Mouse (Mus musculus) Patski (cell line): ENCODE measurements at regions not wholly inside any gene's neighbourhood (a gene's known extent, or its start where the extent isn't known, plus 50 kb on each side); places are given as distances from the start of the nearest gene placed in this dataset.

Experiments used
- ATAC-seq: fragments of 100-300 bp; one replicate; pipeline ENCODE4 v1.8.0; 2021
- CTCF ChIA-PET: fragments of 350-600 bp; sonication (Branson Sonifier 250); formaldehyde crosslinking; loops from one replicate; lab custom pipeline; 2022; ENCODE audit warnings: inconsistent platforms; lab: Charles Lee
- POLR2A ChIA-PET: fragments of 350-600 bp; sonication (Branson Sonifier 250); formaldehyde crosslinking; loops from one replicate; lab custom pipeline; 2022; ENCODE audit warnings: antibody characterized with exemption, inconsistent platforms; lab: Charles Lee
- DNase-seq: peaks from one replicate; pipeline ENCODE4 v3.0.0-alpha.2; 2011; ENCODE audit warnings: low read depth, low spot score
- H3K27me3 ChIP-seq: fragments of 371-371 bp; one replicate; pipeline ENCODE4 v1.5.1; 2021
- CTCF ChIP-seq: fragments of 100-300 bp; IDR thresholded peaks from one replicate; pipeline ENCODE4 v1.5.1; 2021
- in situ Hi-C: fragments of 300-500 bp; cut with MboI; formaldehyde crosslinking; loops from 3 replicates; pipeline ENCODE4 v1.11.1; 2018; ENCODE audit warnings: low pct_unique_long_range_greater_than_20kb, mixed read lengths

DNA sequence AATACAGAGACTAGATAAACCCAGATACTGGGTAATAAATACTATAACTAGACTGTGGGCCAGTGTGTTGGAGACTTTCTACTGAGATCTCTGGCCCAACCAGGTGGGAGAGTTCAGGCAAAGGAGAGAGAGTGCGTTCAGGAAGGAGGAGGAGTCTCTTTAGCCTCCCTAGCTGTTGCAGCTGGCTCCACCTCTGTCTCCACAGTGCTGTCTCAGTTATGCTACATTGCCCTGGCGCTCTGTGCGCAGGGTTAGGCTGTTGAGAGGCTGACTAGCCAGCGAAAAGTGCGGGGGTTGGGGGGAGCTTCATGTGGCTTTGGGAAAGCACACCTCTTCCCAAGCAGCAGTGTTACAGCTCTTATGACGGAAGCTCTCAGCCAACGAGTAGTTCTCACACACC, 104.7 kb upstream of the Syndig1 start:
- DNase-seq (no peak), ATAC-seq (no peak)
- CTCF ChIA-PET, result interaction anchor here (1.5 kb wide), 1 partner anchor 12 kb away, joined by 3 read pairs; no protein-coding TSS in a partner anchor
- no peak for TF ChIP-seq CTCF
- in situ Hi-C loops, result no loop called here
- POLR2A ChIA-PET, result no interaction called here
- H3K27me3 ChIP-seq, result no peaks in the 10 kb centered on the region

DNA sequence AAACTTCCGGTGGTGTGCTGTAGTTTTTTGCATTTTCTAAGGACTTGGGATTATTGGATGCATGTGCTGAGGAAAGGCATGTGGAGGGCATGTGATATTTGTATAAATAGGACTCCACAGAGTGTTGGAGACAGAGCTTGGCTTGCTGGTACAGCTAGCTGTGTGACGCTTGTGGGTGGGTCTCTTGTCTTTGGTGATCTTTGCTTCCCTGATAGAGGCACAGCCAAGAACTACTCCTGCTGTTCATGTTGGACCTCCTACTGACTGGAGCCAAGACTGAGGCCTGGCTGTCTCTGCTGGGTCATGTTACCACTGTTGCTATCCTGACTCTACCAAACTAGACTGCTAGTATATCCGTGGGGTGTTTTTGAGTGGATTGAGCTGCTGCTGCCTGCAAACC, 103.1 kb upstream of the Syndig1 start:
- TF ChIP-seq CTCF, result no peak
- in situ Hi-C loops, result no loop called here
- CTCF ChIA-PET, result interaction anchor here (1.5 kb wide), 1 partner anchor 14 kb away, joined by 3 read pairs; no protein-coding TSS in a partner anchor
- POLR2A ChIA-PET, result no interaction called here
- H3K27me3 ChIP-seq, result no peaks in the 10 kb centered on the region
- DNase-seq, result no peak
- no peak for ATAC-seq

DNA sequence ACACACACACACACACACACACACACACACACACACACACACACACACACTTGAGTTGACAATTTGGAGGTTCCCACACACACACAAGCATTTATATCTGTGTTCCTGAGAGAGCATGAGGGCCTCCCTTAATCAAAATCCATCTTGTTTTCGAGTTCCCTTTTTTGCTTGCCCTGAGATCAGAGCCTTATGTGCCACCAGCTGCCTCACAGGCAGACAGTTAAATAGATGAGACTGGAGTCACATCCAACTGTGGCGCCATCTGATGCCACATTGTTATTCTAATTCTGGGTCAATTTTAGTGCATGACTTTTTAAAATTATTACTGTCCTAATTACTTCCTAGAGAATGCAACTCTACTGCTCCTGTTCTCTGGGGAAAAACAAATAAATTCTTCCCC, 91.2 kb upstream of the Syndig1 start:
- ChIA-PET CTCF (no interaction called here), POLR2A (no interaction called here)
- DNase-seq (no peak), ATAC-seq (no peak)
- no peaks in the 10 kb centered on the region for H3K27me3 ChIP-seq
- in situ Hi-C loops, result no loop called here
- no peak for TF ChIP-seq CTCF

DNA sequence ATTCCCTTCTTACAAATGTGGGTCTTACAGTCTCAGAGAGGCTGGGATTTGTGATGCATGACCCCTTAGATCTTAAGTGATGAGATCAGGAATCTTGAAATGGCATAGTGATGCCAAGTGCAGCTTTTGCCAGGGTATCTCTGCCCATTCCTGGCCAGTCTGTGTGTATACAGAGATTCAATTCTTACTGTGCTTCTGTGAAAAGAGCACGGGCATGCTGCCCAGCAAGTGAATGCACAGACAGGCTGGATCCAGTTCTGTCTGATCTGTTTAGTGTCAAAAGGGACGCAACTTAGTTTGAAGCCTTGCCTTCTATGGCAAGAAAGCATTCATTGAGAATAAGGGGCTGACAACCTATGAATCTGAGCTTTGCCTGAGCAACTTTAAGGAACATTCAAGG, 89.1 kb upstream of the Syndig1 start:
- no peak for TF ChIP-seq CTCF
- no peak for DNase-seq
- no peak for ATAC-seq
- ChIA-PET POLR2A (no interaction called here), CTCF (no interaction called here)
- no peaks in the 10 kb centered on the region for H3K27me3 ChIP-seq
- in situ Hi-C loops, result no loop called here

DNA sequence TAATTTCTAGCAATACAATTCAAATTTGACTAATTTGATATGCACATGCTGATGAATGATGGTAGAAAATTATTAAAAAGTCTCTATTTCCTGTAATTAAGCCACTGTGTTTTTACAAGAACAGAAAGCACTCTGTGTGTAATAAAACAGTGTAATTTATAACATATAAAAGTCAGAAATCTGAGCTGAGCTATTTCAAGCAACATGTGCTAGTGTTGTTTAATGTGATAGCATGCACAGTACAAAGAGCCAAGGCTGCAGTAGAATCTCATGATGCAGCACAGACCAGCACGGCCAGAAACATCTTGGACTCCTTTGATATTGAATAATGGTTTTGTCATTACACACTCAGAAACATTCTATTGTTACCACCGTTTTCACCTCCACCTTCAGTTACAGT, 86.3 kb upstream of the Syndig1 start:
- CTCF ChIA-PET, result no interaction called here

DNA sequence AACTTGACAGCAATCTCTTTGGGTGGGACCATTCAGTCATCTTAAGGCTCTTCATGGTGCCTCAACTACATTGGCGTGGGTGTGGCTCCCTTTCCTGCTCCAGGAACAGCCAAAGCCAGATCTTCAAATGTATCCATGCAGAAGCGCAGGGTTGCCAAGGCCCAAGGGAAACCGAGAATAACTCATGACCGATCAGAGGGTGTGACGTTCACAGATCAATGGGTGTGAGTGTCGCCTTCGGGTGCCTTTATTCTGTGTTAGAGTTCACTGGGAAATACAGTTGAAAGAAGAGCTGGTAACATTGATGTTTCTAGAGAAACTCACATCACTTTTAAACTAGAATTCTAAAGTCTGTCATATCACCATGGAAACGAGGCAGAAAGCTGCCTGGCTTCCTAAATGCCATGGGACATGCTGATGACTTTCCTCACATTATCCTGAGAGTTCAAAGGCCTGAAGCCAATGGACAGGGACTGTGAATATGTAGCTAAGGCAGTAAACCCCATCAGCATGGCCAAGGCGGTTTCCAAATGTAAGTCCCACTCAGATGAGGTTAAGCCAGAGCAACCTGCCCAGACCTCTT, 80.7 kb upstream of the Syndig1 start:
- ChIA-PET CTCF (no interaction called here), POLR2A (no interaction called here)
- ATAC-seq (no peak), DNase-seq (no peak)
- H3K27me3 ChIP-seq, result no peaks in the 10 kb centered on the region
- in situ Hi-C loops, result no loop called here
- TF ChIP-seq CTCF, result no peak

More for the DNA sequence above, 86.3 kb upstream of the Syndig1 start:
- TF ChIP-seq CTCF, result no peak
- DNase-seq, result no peak
- no peak for ATAC-seq
- POLR2A ChIA-PET, result no interaction called here
- in situ Hi-C loops, result no loop called here
- H3K27me3 ChIP-seq, result no peaks in the 10 kb centered on the region

DNA sequence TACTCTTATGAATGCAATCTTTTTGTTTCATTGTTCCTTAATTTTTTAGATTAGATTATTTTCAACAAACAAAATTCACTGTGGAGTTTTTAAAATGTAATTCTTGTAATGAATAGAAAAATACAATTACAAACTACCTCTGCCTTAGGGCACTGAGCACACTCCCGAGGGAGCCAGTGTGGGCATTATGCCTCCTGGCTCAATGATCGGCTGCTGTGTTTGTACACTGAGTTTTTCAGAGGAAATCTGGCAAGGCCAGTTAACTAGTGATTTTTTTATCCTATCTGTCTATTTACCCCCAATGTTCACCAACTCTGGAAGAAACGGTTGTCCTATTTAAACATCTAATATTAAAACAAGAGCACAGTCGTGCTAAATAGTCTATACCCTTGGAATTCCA, 69.9 kb upstream of the Syndig1 start:
- ChIA-PET CTCF (no interaction called here), POLR2A (no interaction called here)
- no peak for DNase-seq
- no peak for TF ChIP-seq CTCF
- in situ Hi-C loops, result no loop called here
- no peak for ATAC-seq
- H3K27me3 ChIP-seq, result no peaks in the 10 kb centered on the region

DNA sequence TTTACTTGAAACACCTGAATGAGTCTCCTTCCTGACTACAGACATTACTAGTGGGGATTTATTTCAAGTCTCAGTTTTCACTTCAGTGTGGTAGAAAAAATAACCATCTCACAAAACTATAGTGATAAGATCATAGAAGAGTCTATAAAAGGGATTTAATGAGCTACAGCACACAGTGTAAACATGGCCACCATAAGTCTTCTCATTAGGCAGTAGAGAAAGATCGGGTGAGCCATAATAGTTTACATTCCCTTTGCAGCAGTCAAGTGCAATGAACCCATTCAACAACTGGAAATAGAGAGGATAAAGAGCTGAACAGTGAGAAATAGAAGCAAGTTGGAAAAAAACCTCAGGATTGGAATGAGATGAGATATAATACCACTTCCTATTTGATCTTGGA, 65.1 kb upstream of the Syndig1 start:
- in situ Hi-C loops, result no loop called here
- no peaks in the 10 kb centered on the region for H3K27me3 ChIP-seq
- CTCF ChIA-PET, result no interaction called here
- no peak for TF ChIP-seq CTCF
- POLR2A ChIA-PET, result no interaction called here
- no peak for ATAC-seq
- no peak for DNase-seq

DNA sequence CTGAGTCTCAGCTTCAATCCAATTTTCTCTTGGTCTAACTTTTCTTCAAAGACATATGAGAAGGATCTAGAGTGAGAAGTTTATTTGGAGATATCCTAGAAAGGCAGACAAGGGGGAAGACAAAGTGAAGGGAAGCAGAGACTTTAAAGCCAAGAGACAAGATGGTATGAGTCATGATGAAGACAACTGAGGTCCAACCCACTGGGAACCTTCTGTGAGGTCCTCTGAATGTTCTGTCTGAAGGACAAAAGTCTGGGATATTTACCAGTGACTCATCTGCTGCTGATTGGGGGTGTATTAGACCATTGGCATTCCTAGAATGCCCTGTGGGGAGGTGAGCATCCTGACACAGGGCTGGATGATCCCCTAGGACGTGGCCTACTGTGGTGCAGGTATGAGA, 61.0 kb upstream of the Syndig1 start:
- in situ Hi-C loops, result no loop called here
- no peaks in the 10 kb centered on the region for H3K27me3 ChIP-seq
- DNase-seq, result no peak
- POLR2A ChIA-PET, result no interaction called here
- TF ChIP-seq CTCF, result no peak
- CTCF ChIA-PET, result no interaction called here
- ATAC-seq, result no peak

DNA sequence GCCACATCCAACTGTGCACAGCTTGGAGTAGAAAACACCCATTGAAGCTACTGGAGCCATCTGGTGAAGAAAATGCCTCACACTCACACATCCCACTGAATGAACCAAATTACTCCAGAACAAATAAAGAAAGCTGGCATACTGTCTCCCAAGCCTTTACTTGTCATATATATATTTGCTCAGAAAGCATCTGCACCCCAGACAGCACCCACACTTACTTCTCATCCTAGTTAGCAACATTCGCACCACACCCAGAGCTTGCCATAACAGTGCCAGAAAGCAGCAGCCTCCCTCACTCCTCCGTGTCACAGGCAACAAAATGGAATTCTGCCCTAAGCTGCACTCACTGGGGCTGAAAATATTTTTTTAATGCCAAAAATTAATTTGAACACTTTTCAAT, 60.5 kb upstream of the Syndig1 start:
- DNase-seq, result no peak
- in situ Hi-C loops, result no loop called here
- CTCF ChIA-PET, result no interaction called here
- POLR2A ChIA-PET, result interaction anchor here (1.0 kb wide), 1 partner anchor 29 kb away, joined by 4 read pairs; no protein-coding TSS in a partner anchor
- no peaks in the 10 kb centered on the region for H3K27me3 ChIP-seq
- ATAC-seq, result no peak
- TF ChIP-seq CTCF, result no peak

DNA sequence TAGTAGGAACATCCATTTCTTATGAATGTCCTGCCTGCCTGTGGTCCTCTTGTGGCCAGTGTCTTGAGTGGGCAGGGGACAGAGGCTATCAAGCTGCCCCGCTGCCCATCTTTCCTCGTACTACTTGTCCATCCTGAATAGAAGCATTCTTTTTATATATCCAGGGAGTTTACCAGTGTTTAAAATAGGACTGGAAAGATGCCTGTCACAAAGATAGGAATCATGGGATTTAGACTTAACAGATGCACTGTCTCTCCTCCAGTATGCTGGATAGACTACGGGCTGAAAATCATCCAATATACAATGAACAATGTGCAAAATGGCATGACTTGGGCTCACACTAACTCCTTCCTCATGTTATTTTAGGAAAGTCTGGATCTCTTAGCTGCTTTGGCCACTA, 51.7 kb upstream of the Syndig1 start:
- in situ Hi-C loops, result no loop called here
- ChIA-PET CTCF (no interaction called here), POLR2A (no interaction called here)
- DNase-seq, result no peak
- no peak for ATAC-seq
- TF ChIP-seq CTCF, result no peak
- no peaks in the 10 kb centered on the region for H3K27me3 ChIP-seq
